Mouse (Mus musculus) heart, postnatal 0 days (tissue): ENCODE data around the gene Tmem205. TPM values are rescaled to one million over a fixed set of nuclear protein-coding genes. Genes with fewer than 3 reads are reported as not detected.

Experiments
- ATAC-seq: fragments of 200-750 bp; cut with Nextera tagmentation; 2 replicates; pipeline ENCODE4 v1.8.0; 2017; ENCODE audit warnings: low read depth, moderate number of reproducible peaks, moderate library complexity; ENCODE audit not compliant: insufficient read depth
- DNase-seq: peaks from one replicate; pipeline ENCODE4 v3.0.0-alpha.2; 2016; ENCODE audit warnings: low spot score
- H3K27ac ChIP-seq: fragments of 300-500 bp; sonication (generic); 2 replicates; pipeline ENCODE4 v1.5.1; 2014; ENCODE audit warnings: low read depth, mild to moderate bottlenecking
- H3K27me3 ChIP-seq: fragments of 300-500 bp; sonication (generic); 2 replicates; pipeline ENCODE4 v1.6.1; 2014; ENCODE audit warnings: low read length, mixed read lengths; ENCODE audit not compliant: control insufficient read depth, insufficient read depth
- H3K36me3 ChIP-seq: fragments of 300-500 bp; sonication (generic); replicated peaks from 2 replicates; pipeline ENCODE4 v1.6.1; 2014; ENCODE audit warnings: low read length, mixed read lengths; ENCODE audit not compliant: control insufficient read depth, insufficient read depth
- H3K4me1 ChIP-seq: fragments of 300-500 bp; sonication (generic); 2 replicates; pipeline ENCODE4 v1.6.1; 2014; ENCODE audit warnings: antibody characterized with exemption; ENCODE audit not compliant: control insufficient read depth, insufficient read depth
- H3K4me2 ChIP-seq: fragments of 300-500 bp; sonication (generic); 2 replicates; pipeline ENCODE4 v1.6.1; 2014; ENCODE audit warnings: low read depth, mild to moderate bottlenecking, low read length, moderate library complexity
- H3K4me3 ChIP-seq: fragments of 300-500 bp; sonication (generic); 2 replicates; pipeline ENCODE4 v1.5.1; 2014; ENCODE audit warnings: low read depth, low read length
- H3K9ac ChIP-seq: fragments of 300-500 bp; sonication (generic); replicated peaks from 2 replicates; pipeline ENCODE4 v1.6.1; 2014; ENCODE audit warnings: low read depth, low read length, mixed read lengths
- H3K9me3 ChIP-seq: fragments of 300-500 bp; sonication (generic); replicated peaks from 2 replicates; pipeline ENCODE4 v1.6.1; 2016; ENCODE audit warnings: low read length; ENCODE audit not compliant: control insufficient read depth
- CTCF ChIP-seq: IDR thresholded peaks from 2 replicates; pipeline ENCODE4 v1.5.1; 2016; ENCODE audit warnings: antibody characterized with exemption, control low read depth, low read depth
- EP300 ChIP-seq: IDR thresholded peaks from 2 replicates; pipeline ENCODE4 v1.6.1; 2016; ENCODE audit warnings: antibody characterized with exemption, low read depth
- WGBS: fragments of 180-500 bp; shearing (Covaris S2); extraction: QIAGEN DNeasy Blood & Tissue Kit; methylation state at CpG from one replicate; pipeline ENCODE4 v1.1.7; 2014; 5-methylcytosine and 5-hydroxymethylcytosine counted together
- polyA plus RNA-seq: library from polyadenylated mRNA; unstranded; fragments of >200 nt; fragmentation: Nextera tagmentation; extraction: Ambion mirVana; gene quantifications from 2 replicates; pipeline ENCODE4 v1.2.1, GENCODE M21; 2015
- total RNA-seq: library from RNA; depleted of rRNA; stranded (reverse); fragments of >200 nt; gene quantifications from 2 replicates; pipeline ENCODE4 v1.2.3, GENCODE M21; 2014; ENCODE audit warnings: low replicate concordance

Gene Tmem205
- total and polyA plus RNA-seq, 2 experiments from 2014 or later, result 44.8 to 53.9 TPM

- H3K9ac ChIP-seq, result no peak overlapping the region
- WGBS, result 11% methylated on average over 23 of the region's 23 CpGs
- ATAC-seq (no peak), DNase-seq (no peak)
- H3K9me3 ChIP-seq, result no peaks in the 10 kb centered on the region
- TF ChIP-seq CTCF (no peak), EP300 (no peak)
- H3K4me1 ChIP-seq, result no peaks in the 10 kb centered on the region
- H3K36me3 ChIP-seq, result no peaks in the 10 kb centered on the region
- H3K27me3 ChIP-seq, result peaks cover 12% of the 10 kb centered on the region; the same call in 1 of the 2 replicates
- H3K4me3 ChIP-seq, result no peak overlapping the region
- no peak overlapping the region for H3K4me2 ChIP-seq
- no peak overlapping the region for H3K27ac ChIP-seq
Observed at GRCm38 (mm10) chr9:21944267-21944666, 16.9 kb upstream of the Tmem205 start.

GRCm38 (mm10) chr9:21943638-21944037 lies 16.3 kb upstream of the Tmem205 start:
- Histone ChIP-seq H3K36me3 (no peaks in the 10 kb centered on the region), H3K4me2 (no peak overlapping the region), H3K27ac (no peak overlapping the region), H3K4me1 (no peaks in the 10 kb centered on the region), H3K27me3 (peaks cover 9% of the 10 kb centered on the region; the same call in 1 of the 2 replicates), H3K9me3 (no peaks in the 10 kb centered on the region), H3K9ac (no peak overlapping the region), H3K4me3 (no peak overlapping the region)
- 39% methylated on average over 12 of the region's 12 CpGs for WGBS
- ATAC-seq (no peak), DNase-seq (no peak)
- TF ChIP-seq CTCF (no peak), EP300 (no peak)

DNA sequence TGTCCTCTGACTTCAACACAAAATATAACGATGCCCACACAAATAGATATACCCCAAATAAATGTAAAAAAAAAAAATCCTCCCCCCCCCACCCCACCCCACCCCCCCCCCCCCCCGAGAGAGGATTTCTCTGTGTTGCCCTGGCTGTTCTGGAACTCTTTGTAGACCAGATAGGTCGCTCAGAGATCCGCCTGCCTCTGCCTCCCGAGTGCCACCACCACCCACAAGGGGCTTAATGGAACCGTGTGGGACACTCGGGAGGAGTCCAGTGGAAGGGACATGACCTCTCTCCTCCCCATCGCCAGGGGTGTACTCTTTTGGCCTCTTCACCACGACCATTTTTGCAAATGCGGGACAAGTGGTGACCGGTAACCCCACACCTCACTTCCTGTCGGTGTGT lies 15.7 kb upstream of the Tmem205 start:
- Histone ChIP-seq H3K27me3 (peaks cover 4% of the 10 kb centered on the region; the same call in 1 of the 2 replicates), H3K4me2 (no peak overlapping the region), H3K4me1 (no peaks in the 10 kb centered on the region), H3K27ac (no peak overlapping the region), H3K4me3 (no peak overlapping the region), H3K36me3 (no peaks in the 10 kb centered on the region), H3K9ac (no peak overlapping the region), H3K9me3 (no peaks in the 10 kb centered on the region)
- TF ChIP-seq CTCF (no peak), EP300 (no peak)
- no peak for DNase-seq
- ATAC-seq, result no peak
- 64% methylated on average over 8 of the region's 12 CpGs for WGBS

GRCm38 (mm10) chr9:21938234-21938855 lies 11.0 kb upstream of the Tmem205 start:
- TF ChIP-seq CTCF (no peak), EP300 (no peak)
- H3K4me3 ChIP-seq, result no peak overlapping the region
- no peak overlapping the region for H3K9ac ChIP-seq
- no peaks in the 10 kb centered on the region for H3K9me3 ChIP-seq
- H3K27me3 ChIP-seq, result no peaks in the 10 kb centered on the region
- WGBS, result 85% methylated on average over 4 of the region's 4 CpGs
- no peaks in the 10 kb centered on the region for H3K36me3 ChIP-seq
- no peak overlapping the region for H3K4me2 ChIP-seq
- H3K27ac ChIP-seq, result no peak overlapping the region
- DNase-seq (no peak), ATAC-seq (no peak)
- no peaks in the 10 kb centered on the region for H3K4me1 ChIP-seq

- Histone ChIP-seq H3K27ac (no peak overlapping the region), H3K27me3 (no peaks in the 10 kb centered on the region), H3K4me2 (no peak overlapping the region), H3K4me3 (no peak overlapping the region), H3K9ac (no peak overlapping the region), H3K9me3 (no peaks in the 10 kb centered on the region), H3K36me3 (no peaks in the 10 kb centered on the region), H3K4me1 (no peaks in the 10 kb centered on the region)
- 88% methylated on average over 4 of the region's 4 CpGs for WGBS
- DNase-seq, result no peak
- TF ChIP-seq CTCF (no peak), EP300 (no peak)
- no peak for ATAC-seq
Observed at GRCm38 (mm10) chr9:21937711-21938175, 10.4 kb upstream of the Tmem205 start.
